Mouse (Mus musculus) ES-Bruce4 (cell line): Measurements from ENCODE around the gene Atg13. TPM values are rescaled to one million over a fixed set of nuclear protein-coding genes. Genes with fewer than 3 reads are reported as not detected.
"Not testable (repeated sequence)": the region's sequence is repeated elsewhere in the genome, so short reads cannot be mapped to it uniquely, and the experiment has no call there.

Experiments
- H3K27ac ChIP-seq: 2 replicates; pipeline ENCODE4 v1.5.1; 2012; ENCODE audit warnings: low read length, inconsistent platforms; ENCODE audit not compliant: insufficient read depth
- H3K27me3 ChIP-seq: 2 replicates; pipeline ENCODE4 v1.6.1; 2012; ENCODE audit warnings: mild to moderate bottlenecking, low read length, inconsistent platforms; ENCODE audit not compliant: control insufficient read depth, poor library complexity, insufficient read depth, severe bottlenecking
- H3K36me3 ChIP-seq: 2 replicates; pipeline ENCODE4 v1.6.1; 2012; ENCODE audit warnings: inconsistent platforms, mild to moderate bottlenecking, low read length, moderate library complexity; ENCODE audit not compliant: control insufficient read depth, poor library complexity, insufficient read depth, severe bottlenecking
- H3K4me1 ChIP-seq: one replicate; pipeline ENCODE4 v1.8.1; 2011; ENCODE audit warnings: low read length; ENCODE audit not compliant: control insufficient read depth, insufficient read depth
- H3K4me3 ChIP-seq: 2 replicates; pipeline ENCODE4 v1.5.1; 2011; ENCODE audit warnings: low read depth, mild to moderate bottlenecking, low read length
- H3K9ac ChIP-seq: 2 replicates; pipeline ENCODE4 v1.6.1; 2012; ENCODE audit warnings: low read depth, mild to moderate bottlenecking, inconsistent platforms; ENCODE audit not compliant: poor library complexity, severe bottlenecking
- H3K9me3 ChIP-seq: replicated peaks from 2 replicates; pipeline ENCODE4 v1.6.1; 2012; ENCODE audit warnings: mild to moderate bottlenecking, low read length, inconsistent platforms; ENCODE audit not compliant: control insufficient read depth, poor library complexity, insufficient read depth, severe bottlenecking
- CTCF ChIP-seq: IDR thresholded peaks from one replicate; pipeline ENCODE4 v1.8.1; 2011; ENCODE audit warnings: low read depth, low read length
- EP300 ChIP-seq: IDR thresholded peaks from 2 replicates; pipeline ENCODE4 v1.6.1; 2011; ENCODE audit warnings: low read depth, low read length; ENCODE audit not compliant: insufficient read depth
- POLR2A ChIP-seq: IDR thresholded peaks from one replicate; pipeline ENCODE4 v1.8.1; 2011; ENCODE audit warnings: low read length; ENCODE audit not compliant: insufficient read depth
- polyA plus RNA-seq: library from polyadenylated mRNA; stranded (reverse); fragments of >200 nt; gene quantifications from 2 replicates; pipeline ENCODE4 v1.2.4, GENCODE M21; 2011; ENCODE audit warnings: low read depth; ENCODE audit not compliant: missing spikeins, insufficient read depth, insufficient read length

Atg13 gene
- polyA plus RNA-seq, 1 experiment, result 38.8 TPM

- H3K27me3 ChIP-seq, result no peaks in the 10 kb centered on the region
- peaks cover 1% of the 10 kb centered on the region for H3K4me1 ChIP-seq
- H3K9ac ChIP-seq, result peak within 1 kb of the TSS; percentile 96
- TF ChIP-seq EP300, result 0 out of 2 replicates have a peak, but pooled peaks have one; percentile 41
- no peak for TF ChIP-seq POLR2A
- no peak for TF ChIP-seq CTCF
- H3K36me3 ChIP-seq, result no peaks in the 10 kb centered on the region
- H3K27ac ChIP-seq, result peak within 1 kb of the TSS; percentile 91
- H3K9me3 ChIP-seq, result no peaks in the 10 kb centered on the region
- H3K4me3 ChIP-seq, result peak within 1 kb of the TSS; percentile 100
These were observed 19.8 kb upstream of the Atg13 start, which contains the start of gene Ambra1 for GRCm38 (mm10) chr2:91729971-91730821. Ambra1 (plus strand) TSS chr2:91730134.

DNA sequence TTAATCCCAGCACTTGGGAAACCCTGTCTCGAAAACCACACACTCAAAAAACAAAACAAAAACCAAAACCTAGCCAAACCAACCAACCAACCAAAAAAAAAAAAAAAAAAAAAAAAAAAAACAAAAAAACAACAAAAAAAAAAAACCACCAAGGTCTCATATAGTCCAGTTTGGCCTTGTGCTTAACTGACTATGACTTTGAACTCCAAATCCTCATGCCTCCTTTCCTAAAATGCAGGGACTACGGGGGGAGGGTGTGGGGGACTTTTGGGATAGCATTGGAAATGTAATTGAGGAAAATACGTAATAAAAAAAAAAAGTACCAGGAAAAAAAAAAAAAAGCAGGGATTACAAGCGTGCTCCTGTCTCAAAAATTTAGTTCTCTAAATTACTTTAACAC is 19.2 kb upstream of the Atg13 start:
- Histone ChIP-seq H3K9ac (peak overlapping the region; percentile 96), H3K9me3 (no peaks in the 10 kb centered on the region), H3K4me3 (0 out of 2 replicates have a peak overlapping the region, but pooled peaks have one; percentile 100), H3K27me3 (no peaks in the 10 kb centered on the region), H3K4me1 (peaks cover 1% of the 10 kb centered on the region), H3K36me3 (no peaks in the 10 kb centered on the region), H3K27ac (peak overlapping the region; percentile 33; the same call in 1 of the 2 replicates)
- TF ChIP-seq EP300 (no peak), CTCF (no peak), POLR2A (no peak)

DNA sequence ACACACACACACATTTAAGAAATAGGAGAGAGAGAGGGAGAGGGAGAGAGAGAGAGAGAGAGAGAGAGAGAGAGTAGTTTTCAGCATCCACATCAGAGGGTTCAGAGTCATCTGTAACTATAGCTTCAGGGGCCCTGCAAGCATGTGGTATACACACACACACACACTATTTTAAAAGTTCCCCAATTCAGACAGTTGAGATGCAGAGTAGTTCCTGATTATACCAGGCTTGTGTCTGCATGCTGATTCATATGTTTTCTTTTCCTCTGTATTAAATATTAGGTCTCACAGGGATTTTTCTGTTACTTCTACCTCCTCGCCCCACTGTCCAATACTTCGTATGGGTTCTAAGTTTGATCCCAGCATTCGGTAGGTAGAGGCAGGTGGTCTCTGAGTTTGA is 16.6 kb upstream of the Atg13 start:
- no peak for TF ChIP-seq EP300
- no peak for TF ChIP-seq POLR2A
- no peak for TF ChIP-seq CTCF
- Histone ChIP-seq H3K27ac (no peak overlapping the region), H3K4me1 (peaks cover 1% of the 10 kb centered on the region)

DNA sequence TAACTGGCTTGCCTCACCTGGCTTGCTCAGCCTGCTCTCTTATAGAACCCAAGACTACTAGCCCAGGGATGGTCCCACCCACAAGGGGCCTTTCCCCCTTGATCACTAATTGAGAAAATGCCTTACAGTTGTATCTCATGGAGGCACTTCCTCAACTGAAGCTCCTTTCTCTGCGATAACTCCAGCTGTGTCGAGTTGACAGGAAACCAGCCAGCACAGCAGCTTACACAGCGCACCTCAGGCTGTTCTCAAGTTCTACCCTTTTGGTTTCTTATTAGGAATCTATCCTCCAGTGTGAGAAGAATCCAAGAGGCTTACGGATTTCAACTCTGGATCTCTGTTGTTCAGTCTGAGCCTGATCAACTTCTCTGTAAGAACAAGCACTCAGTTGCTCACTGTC is 15.1 kb upstream of the Atg13 start:
- H3K9ac ChIP-seq, H3K36me3 ChIP-seq, H3K27me3 ChIP-seq, H3K27ac ChIP-seq, H3K4me1 ChIP-seq, H3K4me3 ChIP-seq, H3K9me3 ChIP-seq: not testable (repeated sequence)

More for the DNA sequence above, 16.6 kb upstream of the Atg13 start:
- Histone ChIP-seq H3K27me3 (no peaks in the 10 kb centered on the region), H3K36me3 (no peaks in the 10 kb centered on the region), H3K9ac (no peak overlapping the region), H3K9me3 (no peaks in the 10 kb centered on the region), H3K4me3 (no peak overlapping the region)

- Histone ChIP-seq H3K4me3 (no peak overlapping the region), H3K27ac (no peak overlapping the region), H3K27me3 (no peaks in the 10 kb centered on the region), H3K4me1 (peaks cover 1% of the 10 kb centered on the region), H3K36me3 (0 out of 2 replicates have a peak, but pooled peaks cover 2% of the 10 kb centered on the region), H3K9me3 (no peaks in the 10 kb centered on the region), H3K9ac (no peak overlapping the region)
- TF ChIP-seq EP300 (no peak), CTCF (no peak), POLR2A (no peak)
These were observed 14.3 kb upstream of the Atg13 start for GRCm38 (mm10) chr2:91724716-91725115.

- H3K36me3 ChIP-seq, result 0 out of 2 replicates have a peak, but pooled peaks cover 2% of the 10 kb centered on the region
- H3K4me3 ChIP-seq, result no peak overlapping the region
- H3K9me3 ChIP-seq, result no peaks in the 10 kb centered on the region
These were observed 13.6 kb upstream of the Atg13 start for GRCm38 (mm10) chr2:91723951-91724350.

More at GRCm38 (mm10) chr2:91723951-91724350, 13.6 kb upstream of the Atg13 start:
- Histone ChIP-seq H3K27ac (no peak overlapping the region), H3K9ac (no peak overlapping the region), H3K4me1 (peaks cover under 1% of the 10 kb centered on the region), H3K27me3 (no peaks in the 10 kb centered on the region)
- TF ChIP-seq CTCF (no peak), EP300 (no peak), POLR2A (no peak)
